Mouse (Mus musculus) hindbrain, embryonic 14.5 days (tissue): Measurements from ENCODE around the gene St8sia1. TPM values are rescaled to one million over a fixed set of nuclear protein-coding genes. Genes with fewer than 3 reads are reported as not detected.

Source experiments
- ATAC-seq: fragments of 200-750 bp; cut with Nextera tagmentation; 2 replicates; pipeline ENCODE4 v1.8.0; 2017; ENCODE audit warnings: moderate number of reproducible peaks, mild to moderate bottlenecking, moderate TSS enrichment, moderate library complexity; ENCODE audit not compliant: low FRiP score
- DNase-seq: peaks from one replicate; pipeline ENCODE4 v3.0.0-alpha.2; 2015; ENCODE audit warnings: low spot score
- H3K27ac ChIP-seq: fragments of 300-500 bp; sonication (generic); 2 replicates; pipeline ENCODE4 v1.5.1; 2014; ENCODE audit warnings: mild to moderate bottlenecking, moderate library complexity
- H3K27me3 ChIP-seq: fragments of 300-500 bp; sonication (generic); 2 replicates; pipeline ENCODE4 v1.6.1; 2014; ENCODE audit warnings: mild to moderate bottlenecking, low read length, mixed read lengths; ENCODE audit not compliant: control insufficient read depth, insufficient read depth
- H3K36me3 ChIP-seq: fragments of 300-500 bp; sonication (generic); replicated peaks from 2 replicates; pipeline ENCODE4 v1.6.1; 2014; ENCODE audit not compliant: control insufficient read depth, insufficient read depth
- H3K4me1 ChIP-seq: fragments of 300-500 bp; sonication (generic); replicated peaks from 2 replicates; pipeline ENCODE4 v1.6.1; 2014; ENCODE audit warnings: antibody characterized with exemption, low read length, mixed read lengths; ENCODE audit not compliant: control insufficient read depth, insufficient read depth
- H3K4me2 ChIP-seq: fragments of 300-500 bp; sonication (generic); replicated peaks from 2 replicates; pipeline ENCODE4 v1.6.1; 2014; ENCODE audit warnings: mild to moderate bottlenecking, moderate library complexity
- H3K4me3 ChIP-seq: fragments of 300-500 bp; sonication (generic); replicated peaks from 2 replicates; pipeline ENCODE4 v1.5.1; 2014; ENCODE audit warnings: mild to moderate bottlenecking, low read length
- H3K9ac ChIP-seq: fragments of 300-500 bp; sonication (generic); 2 replicates; pipeline ENCODE4 v1.6.1; 2014
- H3K9me3 ChIP-seq: fragments of 300-500 bp; sonication (generic); 2 replicates; pipeline ENCODE4 v1.6.1; 2016; ENCODE audit warnings: low read length; ENCODE audit not compliant: control insufficient read depth
- WGBS: fragments of 180-500 bp; shearing (Covaris S2); extraction: QIAGEN DNeasy Blood & Tissue Kit; methylation state at CpG from one replicate; pipeline ENCODE4 v1.1.7; 2014; 5-methylcytosine and 5-hydroxymethylcytosine counted together
- polyA plus RNA-seq: library from polyadenylated mRNA; unstranded; fragments of >200 nt; fragmentation: Nextera tagmentation; extraction: Ambion mirVana; gene quantifications from 2 replicates; pipeline ENCODE4 v1.2.1, GENCODE M21; 2014

The St8sia1 gene
- polyA plus RNA-seq, 1 experiment from 2014 or later = 6.1 TPM

GRCm38 (mm10) chr6:142834911-142835310, 129.3 kb downstream of the St8sia1 start:
- WGBS = 75% methylated on average over 4 of the region's 4 CpGs
- no peak for ATAC-seq

DNA sequence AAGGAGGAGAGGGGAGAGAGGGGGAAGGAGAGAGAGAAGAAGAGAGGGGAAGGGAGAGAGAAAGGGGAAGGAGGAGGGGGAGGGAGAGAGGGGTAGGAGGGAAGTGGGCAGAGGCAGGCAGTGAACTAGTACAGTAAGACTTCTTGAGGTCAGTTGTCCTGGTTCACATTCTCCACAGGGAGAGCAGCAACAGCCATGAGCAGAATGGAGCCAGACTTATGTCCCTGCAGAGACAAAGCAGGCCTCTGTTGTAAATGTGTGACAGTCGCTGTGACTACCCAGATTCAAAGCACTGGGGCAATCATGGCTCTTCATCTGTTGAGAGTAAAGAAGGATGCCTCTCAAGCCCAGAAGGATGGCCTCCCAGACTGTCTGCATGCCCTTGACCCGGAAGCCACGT, 132.5 kb downstream of the St8sia1 start:
- Histone ChIP-seq H3K27me3 (no peaks in the 10 kb centered on the region), H3K27ac (no peak overlapping the region), H3K4me1 (peaks cover 6% of the 10 kb centered on the region; the same call in 1 of the 2 replicates), H3K4me2 (no peak overlapping the region), H3K36me3 (peaks cover 19% of the 10 kb centered on the region), H3K4me3 (no peak overlapping the region), H3K9me3 (no peaks in the 10 kb centered on the region), H3K9ac (no peak overlapping the region)
- DNase-seq (no peak), ATAC-seq (no peak)
- 91% methylated on average over 3 of the region's 3 CpGs for WGBS

More at GRCm38 (mm10) chr6:142834911-142835310, 129.3 kb downstream of the St8sia1 start:
- H3K4me2 ChIP-seq = no peak overlapping the region
- no peaks in the 10 kb centered on the region for H3K27me3 ChIP-seq
- H3K4me1 ChIP-seq = peaks cover 6% of the 10 kb centered on the region; the same call in 1 of the 2 replicates
- no peak for DNase-seq
- H3K9ac ChIP-seq = no peak overlapping the region
- no peak overlapping the region for H3K27ac ChIP-seq
- no peak overlapping the region for H3K4me3 ChIP-seq
- H3K9me3 ChIP-seq = no peaks in the 10 kb centered on the region
- no peaks in the 10 kb centered on the region for H3K36me3 ChIP-seq

- Histone ChIP-seq H3K4me2 (no peak overlapping the region), H3K36me3 (peaks cover 19% of the 10 kb centered on the region), H3K9ac (no peak overlapping the region), H3K4me3 (no peak overlapping the region), H3K4me1 (peaks cover 6% of the 10 kb centered on the region; the same call in 1 of the 2 replicates), H3K27me3 (no peaks in the 10 kb centered on the region), H3K9me3 (no peaks in the 10 kb centered on the region), H3K27ac (no peak overlapping the region)
- no peak for ATAC-seq
- no peak for DNase-seq
- WGBS = 59% methylated on average over 8 of the region's 8 CpGs
These were observed 133.0 kb downstream of the St8sia1 start for GRCm38 (mm10) chr6:142831243-142831642.

GRCm38 (mm10) chr6:142830221-142830620, 134.0 kb downstream of the St8sia1 start:
- no peaks in the 10 kb centered on the region for H3K27me3 ChIP-seq
- DNase-seq (no peak), ATAC-seq (no peak)
- no peak overlapping the region for H3K9ac ChIP-seq
- no peak overlapping the region for H3K27ac ChIP-seq
- peaks cover 19% of the 10 kb centered on the region for H3K36me3 ChIP-seq
- H3K4me3 ChIP-seq = no peak overlapping the region
- 95% methylated on average over 3 of the region's 3 CpGs for WGBS
- H3K4me1 ChIP-seq = 0 out of 2 replicates have a peak, but pooled peaks cover 3% of the 10 kb centered on the region
- no peaks in the 10 kb centered on the region for H3K9me3 ChIP-seq
- no peak overlapping the region for H3K4me2 ChIP-seq

DNA sequence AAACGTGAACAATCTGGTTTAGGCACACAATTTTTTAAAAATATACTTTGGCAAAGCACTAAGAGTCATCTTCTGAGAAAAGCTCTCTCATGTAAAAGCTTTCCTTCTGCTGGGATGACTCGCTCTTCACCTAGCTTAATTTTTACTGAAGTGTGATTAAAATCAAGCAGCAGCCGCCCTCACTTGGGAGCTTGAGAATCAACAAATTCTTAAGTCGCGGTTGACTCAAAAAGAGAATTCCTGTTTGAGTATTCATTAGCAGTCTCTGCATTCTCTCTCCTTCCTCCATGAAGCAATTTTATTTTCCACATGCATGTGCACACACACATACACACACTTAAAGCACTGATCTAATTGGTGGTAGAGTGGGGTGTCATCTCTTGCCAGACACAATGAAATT, 138.8 kb downstream of the St8sia1 start:
- H3K4me1 ChIP-seq = no peaks in the 10 kb centered on the region
- no peaks in the 10 kb centered on the region for H3K9me3 ChIP-seq
- DNase-seq (no peak), ATAC-seq (no peak)
- no peak overlapping the region for H3K9ac ChIP-seq
- no peaks in the 10 kb centered on the region for H3K27me3 ChIP-seq
- no peak overlapping the region for H3K27ac ChIP-seq
- no peak overlapping the region for H3K4me2 ChIP-seq
- WGBS = 87% methylated on average over 5 of the region's 5 CpGs
- peaks cover 19% of the 10 kb centered on the region for H3K36me3 ChIP-seq
- H3K4me3 ChIP-seq = no peak overlapping the region

DNA sequence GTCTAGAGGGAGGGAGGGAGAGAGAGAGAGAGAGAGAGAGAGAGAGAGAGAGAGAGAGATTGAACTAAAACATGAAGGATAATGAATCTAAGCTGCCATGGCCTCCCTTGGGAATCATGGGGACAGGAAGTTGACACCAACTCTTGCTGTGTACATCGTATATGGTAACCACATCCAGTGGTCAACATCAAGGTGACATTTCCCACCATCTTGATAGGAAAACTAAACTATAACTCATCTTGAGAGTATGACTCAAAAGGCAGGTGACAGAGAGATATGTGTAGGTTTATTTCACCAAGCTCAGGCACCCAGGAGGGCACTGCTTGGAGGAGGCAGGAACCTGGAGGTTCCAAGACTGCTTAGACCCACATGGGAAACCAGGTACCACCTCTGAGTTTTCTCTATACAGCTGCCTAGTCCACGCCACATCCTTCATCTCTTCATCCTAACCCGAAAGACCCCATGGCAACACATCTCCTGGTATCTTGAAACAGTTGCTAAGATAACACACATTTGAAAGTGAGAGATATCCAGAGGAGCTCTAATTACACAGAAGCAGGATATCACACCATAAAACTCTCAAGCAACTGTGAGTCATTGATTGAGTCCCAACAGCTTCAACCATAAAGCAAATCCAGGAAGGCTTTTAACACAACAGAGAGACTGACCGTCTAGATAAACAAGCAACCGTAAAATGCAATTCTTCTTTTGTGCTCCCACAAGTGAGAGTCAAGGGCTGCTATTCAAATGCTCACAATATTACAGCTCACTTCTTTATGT, 141.1 kb downstream of the St8sia1 start:
- no peak overlapping the region for H3K27ac ChIP-seq
- DNase-seq (no peak), ATAC-seq (no peak)
- WGBS = 82% methylated on average over 5 of the region's 5 CpGs
- no peak overlapping the region for H3K9ac ChIP-seq
- H3K4me2 ChIP-seq = no peak overlapping the region
- H3K4me1 ChIP-seq = no peaks in the 10 kb centered on the region
- H3K4me3 ChIP-seq = no peak overlapping the region
- H3K36me3 ChIP-seq = peaks cover 12% of the 10 kb centered on the region
- H3K9me3 ChIP-seq = no peaks in the 10 kb centered on the region
- H3K27me3 ChIP-seq = no peaks in the 10 kb centered on the region

- Histone ChIP-seq H3K27ac (no peak overlapping the region), H3K9me3 (no peaks in the 10 kb centered on the region), H3K36me3 (no peaks in the 10 kb centered on the region), H3K4me3 (no peak overlapping the region), H3K27me3 (no peaks in the 10 kb centered on the region), H3K4me2 (no peak overlapping the region), H3K9ac (no peak overlapping the region), H3K4me1 (peaks cover 10% of the 10 kb centered on the region; the same call in 1 of the 2 replicates)
- 98% methylated on average over 10 of the region's 10 CpGs for WGBS
- DNase-seq (no peak), ATAC-seq (no peak)
These were observed 145.9 kb downstream of the St8sia1 start for GRCm38 (mm10) chr6:142818306-142818705.

DNA sequence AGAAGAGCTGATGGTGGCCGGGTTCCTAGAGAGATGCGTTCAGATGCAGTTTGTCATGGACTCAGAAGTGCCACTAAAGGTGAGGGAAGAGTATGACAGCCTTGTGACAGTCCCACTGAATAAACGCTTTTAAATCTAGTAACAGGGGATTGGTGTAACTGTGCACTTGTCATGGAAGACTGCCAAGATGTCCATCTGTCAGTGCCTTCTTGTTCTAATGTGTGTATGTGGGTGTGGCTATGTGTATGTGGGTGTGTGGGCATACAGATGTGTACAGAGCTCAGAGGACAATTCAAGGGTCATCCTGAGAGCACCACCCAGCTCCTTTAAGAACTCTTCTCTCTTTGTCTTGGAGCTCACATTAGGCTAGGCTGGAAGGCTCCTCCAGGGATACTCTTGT, 148.7 kb downstream of the St8sia1 start:
- H3K27me3 ChIP-seq = no peaks in the 10 kb centered on the region
- peaks cover 10% of the 10 kb centered on the region; the same call in 1 of the 2 replicates for H3K4me1 ChIP-seq
- H3K27ac ChIP-seq = no peak overlapping the region
- no peak overlapping the region for H3K4me3 ChIP-seq
- H3K9ac ChIP-seq = no peak overlapping the region
- DNase-seq (no peak), ATAC-seq (no peak; the same call in 1 of the 2 replicates)
- no peak overlapping the region for H3K4me2 ChIP-seq
- WGBS = 72% methylated on average over 3 of the region's 3 CpGs
- H3K36me3 ChIP-seq = no peaks in the 10 kb centered on the region
- H3K9me3 ChIP-seq = no peaks in the 10 kb centered on the region

- Histone ChIP-seq H3K9me3 (no peaks in the 10 kb centered on the region), H3K36me3 (no peaks in the 10 kb centered on the region), H3K27ac (0 out of 2 replicates have a peak overlapping the region, but pooled peaks have one; percentile 12), H3K9ac (peak overlapping the region; percentile 44), H3K27me3 (no peaks in the 10 kb centered on the region), H3K4me2 (peak overlapping the region; percentile 54), H3K4me1 (peaks cover 10% of the 10 kb centered on the region; the same call in 1 of the 2 replicates), H3K4me3 (peak overlapping the region; percentile 25)
- ATAC-seq (peak; percentile 34; the same call in 1 of the 2 replicates), DNase-seq (peak; percentile 96)
- 5% methylated on average over 15 of the region's 15 CpGs for WGBS
These were observed 149.7 kb downstream of the St8sia1 start for GRCm38 (mm10) chr6:142814495-142814921.
